Mouse (Mus musculus): ENCODE measurements around the gene Cgnl1.

DNA sequence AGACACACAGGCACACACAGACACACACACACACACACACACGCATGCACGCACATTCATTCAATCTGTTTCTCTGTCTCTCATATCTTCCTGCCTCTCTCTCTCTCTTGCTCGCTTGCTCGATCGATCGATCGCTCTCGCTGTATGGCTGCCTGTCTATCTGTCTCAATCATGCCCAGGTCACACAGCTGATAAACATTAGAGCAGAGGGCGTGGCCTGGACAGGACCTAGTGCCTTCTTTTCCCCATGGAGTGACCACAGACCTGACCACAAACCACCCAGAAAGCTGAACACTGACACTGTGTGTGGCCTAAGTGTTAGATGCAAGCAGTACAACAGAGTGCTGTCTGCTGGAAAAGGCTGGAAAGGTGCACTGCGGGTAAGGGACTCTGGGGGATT lies 60.6 kb downstream of the Cgnl1 start:
- TF ChIP-seq CTCF (IDR thresholded peaks at IDR 0.05; ENCODE audit: extremely low read depth, insufficient read depth, insufficient read length, insufficient replicate concordance) = no peak
- TF ChIP-seq POLR2A (IDR thresholded peaks at IDR 0.05; ENCODE audit: low read depth, low read length) = no peak

Measured in spleen, adult 2 months (tissue).